Mouse (Mus musculus) MEL-GATA-1-ER (cell line): ENCODE data around the gene Defb7.

Experiments
- DNase-seq: peaks from one replicate; pipeline ENCODE4 v3.0.0-alpha.2; 2012; ENCODE audit warnings: low read depth; ENCODE audit errors: extremely low read depth

Defb7 gene

GRCm38 (mm10) chr8:19494797-19495196 lies at the start of gene Defb7:
Defb7 (plus strand) TSS chr8:19495097.
- no peak for DNase-seq

DNA sequence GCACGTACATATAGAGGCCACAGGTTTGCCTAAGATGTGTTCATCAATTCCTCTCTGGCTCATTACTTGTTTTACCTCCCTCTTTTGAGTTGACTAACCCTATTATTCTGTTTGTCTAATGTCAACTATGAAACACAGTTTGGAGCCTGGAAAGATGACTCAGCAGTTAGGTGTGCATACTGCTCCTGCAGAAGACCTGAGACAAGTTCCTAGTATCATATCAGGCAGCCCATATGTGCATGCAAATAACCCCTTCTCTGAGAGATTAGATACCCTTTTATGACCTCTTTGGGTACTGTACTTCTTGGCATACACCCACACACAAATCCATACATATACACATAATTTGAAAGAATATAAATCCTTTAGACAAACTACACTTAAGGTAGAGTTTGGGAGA lies 48.5 kb upstream of the Defb7 start:
- DNase-seq = no peak

- no peak for DNase-seq
These were observed 33.5 kb upstream of the Defb7 start for GRCm38 (mm10) chr8:19461355-19461754.

DNA sequence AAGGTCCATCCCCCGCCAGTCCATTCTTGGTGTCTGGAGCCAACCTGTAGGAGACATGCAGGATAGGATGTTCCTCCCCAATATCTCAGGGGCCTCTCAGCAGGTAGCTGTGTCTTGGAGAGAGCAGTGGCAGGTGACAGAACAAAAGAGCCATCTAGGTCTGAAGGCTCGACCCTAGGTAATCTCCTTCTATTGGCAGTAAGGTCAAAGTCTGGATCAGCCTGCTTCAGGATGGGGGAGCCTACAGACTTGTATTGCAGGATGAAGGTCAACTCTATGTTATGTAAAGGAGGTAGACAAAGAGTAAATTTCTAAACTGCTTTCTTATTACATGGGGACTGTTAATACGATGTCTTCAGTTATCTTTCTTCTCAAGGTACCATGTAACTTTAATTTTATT lies 25.9 kb upstream of the Defb7 start:
- DNase-seq = no peak

DNA sequence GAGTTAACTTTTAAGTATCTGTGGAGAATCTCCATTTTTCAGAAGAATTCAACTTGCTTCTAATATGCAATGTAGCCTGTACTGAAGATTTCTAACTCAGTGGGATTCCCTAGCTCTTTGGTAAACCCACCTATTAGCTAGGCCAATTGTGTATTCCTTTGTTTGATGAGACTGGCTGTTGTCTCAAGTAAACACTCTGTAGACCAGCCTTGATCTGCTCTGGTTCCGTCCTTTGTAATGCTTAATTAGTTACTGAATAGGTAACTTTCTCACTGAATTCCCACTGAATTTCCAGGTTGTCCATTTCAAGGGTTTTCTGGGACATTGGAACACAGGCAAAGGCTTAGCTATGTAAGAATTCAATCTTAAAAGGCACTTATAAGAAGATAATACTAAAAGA lies 5.6 kb downstream of the Defb7 start:
- DNase-seq = no peak

DNA sequence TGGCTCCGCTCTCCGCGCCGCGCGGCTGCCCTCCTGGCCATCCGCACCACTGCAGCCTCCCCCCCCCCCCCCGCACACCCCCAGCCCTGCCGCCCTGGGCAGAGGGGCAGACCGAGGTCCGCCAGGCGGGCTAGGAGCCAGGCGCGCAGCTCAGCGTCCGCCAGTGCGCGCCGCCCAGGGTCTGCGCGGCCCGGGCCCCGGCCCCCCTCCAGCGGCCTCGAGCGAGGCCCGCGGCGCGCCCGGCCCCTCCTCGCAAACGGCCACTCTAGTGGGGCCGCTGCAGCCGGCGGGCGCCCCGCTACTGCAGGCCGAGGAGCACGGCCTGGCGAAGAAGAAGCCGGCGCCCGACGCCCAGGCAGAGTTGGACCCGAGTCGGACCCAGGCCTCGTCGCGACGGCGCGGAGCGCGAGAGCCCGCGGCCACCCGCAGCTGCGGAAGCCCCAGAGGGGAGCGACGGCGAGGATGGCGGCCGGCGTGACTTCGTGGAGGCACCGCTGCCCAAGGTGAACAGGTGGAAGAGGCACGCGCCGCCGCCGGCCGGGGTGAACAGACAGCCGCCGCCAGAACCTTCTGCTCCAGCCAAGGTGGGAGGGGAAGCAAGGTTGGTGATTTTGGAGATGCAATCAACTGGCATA lies 40.4 kb downstream of the Defb7 start:
- no peak for DNase-seq

DNA sequence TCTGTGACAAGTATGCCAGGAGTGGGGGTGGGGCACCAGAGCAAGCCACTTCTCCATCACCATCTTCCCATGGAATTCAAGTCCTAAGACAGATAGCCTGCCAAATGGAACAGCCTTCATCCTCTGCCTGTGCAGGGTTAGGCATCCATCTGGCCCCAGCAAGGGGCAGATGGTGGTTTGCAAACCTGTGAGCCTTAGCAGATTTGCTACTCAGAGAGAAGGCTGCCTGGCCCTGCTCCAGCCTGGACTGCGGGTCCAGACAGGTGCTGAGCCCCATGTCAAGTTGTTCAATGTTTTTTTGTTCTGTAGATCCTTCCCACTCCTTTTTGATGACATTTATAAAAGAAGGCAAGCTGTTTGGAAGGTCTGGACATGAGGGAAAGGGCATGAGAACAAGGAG lies 45.5 kb downstream of the Defb7 start:
- no peak for DNase-seq
